Mouse (Mus musculus): Measurements from ENCODE around the gene Gm21190.
"Not testable (repeated sequence)": the region's sequence is repeated elsewhere in the genome, so short reads cannot be mapped to it uniquely, and the experiment has no call there.

Gm21190 gene

DNA sequence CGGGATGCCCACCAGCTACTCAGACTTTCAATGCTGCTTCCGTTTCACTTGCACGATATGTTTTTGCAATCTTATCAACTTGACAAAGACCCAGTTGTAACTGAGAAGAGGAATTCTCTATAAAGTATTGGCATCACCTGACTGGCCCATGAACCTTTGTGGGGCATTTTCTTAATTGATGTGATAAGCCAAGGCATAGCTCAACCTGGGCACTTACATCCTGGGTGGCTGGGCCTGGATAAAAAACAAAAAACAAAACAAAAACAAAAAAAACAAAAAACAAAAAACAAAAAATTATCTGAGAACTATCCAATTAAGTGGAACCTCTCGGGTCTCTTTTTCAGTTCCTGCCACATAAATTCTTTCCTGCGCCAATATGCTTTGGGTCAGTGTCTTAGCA lies 40.3 kb downstream of the Gm21190 start:
- DNase-seq (ENCODE audit: low spot score in 2 of 2): no peak

DNA sequence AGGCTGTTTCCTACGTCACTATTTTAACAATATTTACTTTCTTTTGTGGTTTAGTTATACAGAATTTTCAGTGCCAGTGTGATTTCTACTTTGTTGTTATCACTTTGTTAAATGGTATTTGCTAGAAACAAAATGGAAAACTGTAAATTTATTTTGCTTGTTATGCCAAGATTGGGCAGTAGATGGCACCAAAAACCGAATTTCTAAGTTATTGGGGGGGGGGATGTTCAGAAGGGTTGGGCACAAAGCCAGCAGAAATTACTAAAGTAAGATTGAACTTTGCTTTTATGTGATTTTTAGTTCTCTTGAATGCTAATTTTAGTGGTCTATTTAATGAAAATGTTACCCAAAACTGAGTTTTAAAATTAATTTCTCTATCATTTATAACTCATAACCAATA lies 44.4 kb downstream of the Gm21190 start:
- not testable (repeated sequence) for DNase-seq (ENCODE audit: low spot score in 2 of 2)

- not testable (repeated sequence) for DNase-seq (ENCODE audit: low spot score in 2 of 2)
These were observed 45.4 kb downstream of the Gm21190 start for GRCm38 (mm10) chr5:15483576-15483975.

DNA sequence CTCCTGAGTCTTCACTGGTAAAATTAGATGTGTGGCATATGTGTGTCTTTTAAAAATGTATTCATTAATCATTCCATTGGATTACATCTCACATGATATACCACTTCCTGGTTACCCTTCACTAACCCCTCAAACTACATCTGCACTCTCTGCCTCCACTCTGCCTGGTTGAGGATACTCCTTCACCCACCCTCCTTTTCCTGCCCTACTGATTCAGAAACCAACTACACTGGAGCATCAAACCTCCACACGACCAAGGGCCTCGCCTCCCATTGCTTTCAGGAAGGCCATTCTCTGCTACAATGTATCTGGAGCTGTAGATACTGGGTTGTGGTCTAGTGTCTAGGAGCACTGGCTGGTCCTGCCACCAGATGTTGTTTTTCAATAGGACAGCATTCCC lies 46.2 kb downstream of the Gm21190 start:
- not testable (repeated sequence) for DNase-seq (ENCODE audit: low spot score in 2 of 2)

DNA sequence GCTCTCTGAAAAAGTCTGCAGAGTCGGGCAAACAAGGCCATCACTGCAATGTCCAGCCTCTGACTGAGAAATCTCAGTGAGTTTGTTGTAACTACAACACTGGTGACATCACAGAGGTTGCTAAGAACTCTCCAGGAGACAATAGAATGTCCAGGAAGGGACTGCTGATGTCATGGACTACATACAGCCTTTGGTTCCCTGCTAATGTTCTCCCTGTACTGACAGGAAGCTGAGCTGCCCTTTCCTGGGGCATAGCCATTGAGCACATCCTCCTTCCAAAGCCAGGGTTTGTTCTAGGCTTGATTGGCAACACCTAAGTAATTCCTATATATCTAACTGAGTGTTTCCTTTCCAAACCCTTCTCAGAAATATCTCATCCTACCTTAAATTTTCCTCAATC lies 52.6 kb downstream of the Gm21190 start, which contains the start of gene Gm21149:
TSS of gene Gm21149 (minus strand) at position 101 of the 400 bp plus-strand sequence.
- not testable (repeated sequence) for DNase-seq (ENCODE audit: low spot score in 2 of 2)
